Mouse (Mus musculus): Measurements from ENCODE around the gene Atp8a2. TPM values are rescaled to one million over a fixed set of nuclear protein-coding genes. Genes with fewer than 3 reads are reported as not detected.

Atp8a2 gene
- polyA plus RNA-seq, 1 experiment from 2014 or later = 7.4 TPM

DNA sequence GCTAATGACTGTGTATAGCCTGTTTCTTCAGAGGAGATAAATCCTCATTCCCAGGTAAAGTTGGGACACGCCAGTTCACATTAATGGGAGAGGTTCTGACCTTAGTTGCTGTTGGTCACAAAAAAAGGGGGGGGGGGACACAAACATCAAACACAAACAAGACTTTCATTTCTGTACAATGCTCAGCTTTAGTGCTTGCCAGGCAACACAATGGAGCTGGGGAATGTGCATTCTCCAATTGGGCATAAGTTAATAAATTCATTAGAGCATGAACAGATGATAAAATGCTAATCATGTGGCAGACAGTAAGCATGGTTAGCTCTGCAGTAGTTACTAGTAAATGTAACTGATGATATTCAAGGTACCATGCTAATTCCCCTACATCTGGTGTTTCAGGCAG, 195.2 kb downstream of the Atp8a2 start:
- Histone ChIP-seq H3K27me3 (ENCODE audit: control insufficient read depth, insufficient read depth, low read length) (no peaks in the 10 kb centered on the region), H3K9ac (ENCODE audit: low read length) (no peak overlapping the region), H3K4me2 (no peak overlapping the region), H3K36me3 (ENCODE audit: control insufficient read depth, insufficient read depth, low read length) (no peaks in the 10 kb centered on the region), H3K4me3 (ENCODE audit: low read depth, low read length) (no peak overlapping the region), H3K9me3 (ENCODE audit: control insufficient read depth, low read length) (no peaks in the 10 kb centered on the region), H3K27ac (ENCODE audit: low read depth, low read length) (no peak overlapping the region), H3K4me1 (ENCODE audit: control insufficient read depth, insufficient read depth, low read length) (no peaks in the 10 kb centered on the region)
- no peak for ATAC-seq (ENCODE audit: low FRiP score)
- no peak for DNase-seq (ENCODE audit: low spot score, missing footprints)
- WGBS = 85% methylated on average over 1 of the region's 1 CpGs

- Histone ChIP-seq H3K27ac (ENCODE audit: low read depth, low read length) (no peak overlapping the region), H3K4me2 (no peak overlapping the region), H3K4me3 (ENCODE audit: low read depth, low read length) (no peak overlapping the region), H3K27me3 (ENCODE audit: control insufficient read depth, insufficient read depth, low read length) (no peaks in the 10 kb centered on the region), H3K9me3 (ENCODE audit: control insufficient read depth, low read length) (no peaks in the 10 kb centered on the region), H3K4me1 (ENCODE audit: control insufficient read depth, insufficient read depth, low read length) (no peaks in the 10 kb centered on the region), H3K36me3 (ENCODE audit: control insufficient read depth, insufficient read depth, low read length) (no peaks in the 10 kb centered on the region), H3K9ac (ENCODE audit: low read length) (no peak overlapping the region)
- DNase-seq (ENCODE audit: low spot score, missing footprints) (peak; percentile 81), ATAC-seq (ENCODE audit: low FRiP score) (no peak)
- WGBS = 66% methylated on average over 5 of the region's 5 CpGs
These were observed 208.1 kb downstream of the Atp8a2 start for GRCm38 (mm10) chr14:59988860-59989259.

DNA sequence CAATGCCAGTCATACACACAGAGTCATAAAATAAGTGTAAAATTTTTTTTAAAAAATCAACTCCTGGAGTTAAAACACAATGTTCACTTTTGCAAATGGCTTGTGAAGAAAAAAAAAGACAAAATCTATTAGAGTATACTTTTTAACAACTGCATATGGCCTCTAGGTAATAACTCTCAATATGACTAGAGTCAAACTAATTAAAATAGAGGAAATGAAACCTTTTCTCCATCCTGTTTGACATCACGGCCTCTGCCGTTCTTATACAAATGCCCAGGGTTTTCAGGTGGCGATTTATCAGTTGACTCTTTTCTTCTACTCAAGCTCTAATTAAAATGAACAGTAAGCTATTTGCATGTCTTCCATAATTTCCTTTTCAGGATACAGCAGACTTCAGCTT, 209.0 kb downstream of the Atp8a2 start:
- Histone ChIP-seq H3K4me2 (no peak overlapping the region), H3K4me3 (ENCODE audit: low read depth, low read length) (no peak overlapping the region), H3K4me1 (ENCODE audit: control insufficient read depth, insufficient read depth, low read length) (no peaks in the 10 kb centered on the region), H3K9ac (ENCODE audit: low read length) (no peak overlapping the region), H3K27ac (ENCODE audit: low read depth, low read length) (no peak overlapping the region), H3K36me3 (ENCODE audit: control insufficient read depth, insufficient read depth, low read length) (no peaks in the 10 kb centered on the region), H3K27me3 (ENCODE audit: control insufficient read depth, insufficient read depth, low read length) (no peaks in the 10 kb centered on the region), H3K9me3 (ENCODE audit: control insufficient read depth, low read length) (no peaks in the 10 kb centered on the region)
- ATAC-seq (ENCODE audit: low FRiP score) (no peak), DNase-seq (ENCODE audit: low spot score, missing footprints) (peak; percentile 56)
- WGBS = 86% methylated on average over 3 of the region's 3 CpGs

- DNase-seq (ENCODE audit: low spot score, missing footprints) = peak; percentile 64
- Histone ChIP-seq H3K4me1 (ENCODE audit: control insufficient read depth, insufficient read depth, low read length) (no peaks in the 10 kb centered on the region), H3K9me3 (ENCODE audit: control insufficient read depth, low read length) (no peaks in the 10 kb centered on the region), H3K27ac (ENCODE audit: low read depth, low read length) (no peak overlapping the region), H3K4me3 (ENCODE audit: low read depth, low read length) (no peak overlapping the region), H3K9ac (ENCODE audit: low read length) (no peak overlapping the region), H3K27me3 (ENCODE audit: control insufficient read depth, insufficient read depth, low read length) (no peaks in the 10 kb centered on the region), H3K36me3 (ENCODE audit: control insufficient read depth, insufficient read depth, low read length) (no peaks in the 10 kb centered on the region), H3K4me2 (no peak overlapping the region)
- 54% methylated on average over 2 of the region's 2 CpGs for WGBS
- no peak for ATAC-seq (ENCODE audit: low FRiP score)
These were observed 219.0 kb downstream of the Atp8a2 start for GRCm38 (mm10) chr14:59978007-59978406.

GRCm38 (mm10) chr14:59971221-59971730, 225.7 kb downstream of the Atp8a2 start:
- Histone ChIP-seq H3K36me3 (ENCODE audit: control insufficient read depth, insufficient read depth, low read length) (no peaks in the 10 kb centered on the region), H3K27ac (ENCODE audit: low read depth, low read length) (no peak overlapping the region), H3K4me1 (ENCODE audit: control insufficient read depth, insufficient read depth, low read length) (peaks cover 16% of the 10 kb centered on the region), H3K9ac (ENCODE audit: low read length) (no peak overlapping the region), H3K4me3 (ENCODE audit: low read depth, low read length) (no peak overlapping the region), H3K27me3 (ENCODE audit: control insufficient read depth, insufficient read depth, low read length) (no peaks in the 10 kb centered on the region), H3K4me2 (no peak overlapping the region), H3K9me3 (ENCODE audit: control insufficient read depth, low read length) (no peaks in the 10 kb centered on the region)
- 83% methylated on average over 5 of the region's 5 CpGs for WGBS
- peak; percentile 67 for DNase-seq (ENCODE audit: low spot score, missing footprints)
- no peak for ATAC-seq (ENCODE audit: low FRiP score)

GRCm38 (mm10) chr14:59969485-59970134, 227.4 kb downstream of the Atp8a2 start:
- peak; percentile 92 for DNase-seq (ENCODE audit: low spot score, missing footprints)

GRCm38 (mm10) chr14:59967847-59968550, 229.0 kb downstream of the Atp8a2 start:
- DNase-seq (ENCODE audit: low spot score, missing footprints) = peak; percentile 37
- no peak for ATAC-seq (ENCODE audit: low FRiP score)
- H3K4me1 ChIP-seq (ENCODE audit: control insufficient read depth, insufficient read depth, low read length) = peaks cover 16% of the 10 kb centered on the region
- H3K27ac ChIP-seq (ENCODE audit: low read depth, low read length) = no peak overlapping the region
- H3K4me3 ChIP-seq (ENCODE audit: low read depth, low read length) = no peak overlapping the region
- no peaks in the 10 kb centered on the region for H3K36me3 ChIP-seq (ENCODE audit: control insufficient read depth, insufficient read depth, low read length)
- H3K4me2 ChIP-seq = no peak overlapping the region
- 84% methylated on average over 8 of the region's 8 CpGs for WGBS
- H3K9me3 ChIP-seq (ENCODE audit: control insufficient read depth, low read length) = no peaks in the 10 kb centered on the region
- H3K9ac ChIP-seq (ENCODE audit: low read length) = no peak overlapping the region
- no peaks in the 10 kb centered on the region for H3K27me3 ChIP-seq (ENCODE audit: control insufficient read depth, insufficient read depth, low read length)

More at GRCm38 (mm10) chr14:59969485-59970134, 227.4 kb downstream of the Atp8a2 start:
- peak; percentile 68 for ATAC-seq (ENCODE audit: low FRiP score)
- Histone ChIP-seq H3K27me3 (ENCODE audit: control insufficient read depth, insufficient read depth, low read length) (no peaks in the 10 kb centered on the region), H3K4me2 (peak overlapping the region; percentile 8; the same call in 1 of the 2 replicates), H3K27ac (ENCODE audit: low read depth, low read length) (no peak overlapping the region), H3K9me3 (ENCODE audit: control insufficient read depth, low read length) (no peaks in the 10 kb centered on the region), H3K4me3 (ENCODE audit: low read depth, low read length) (no peak overlapping the region), H3K36me3 (ENCODE audit: control insufficient read depth, insufficient read depth, low read length) (no peaks in the 10 kb centered on the region), H3K9ac (ENCODE audit: low read length) (no peak overlapping the region), H3K4me1 (ENCODE audit: control insufficient read depth, insufficient read depth, low read length) (peaks cover 16% of the 10 kb centered on the region)
- 14% methylated on average over 7 of the region's 7 CpGs for WGBS

DNA sequence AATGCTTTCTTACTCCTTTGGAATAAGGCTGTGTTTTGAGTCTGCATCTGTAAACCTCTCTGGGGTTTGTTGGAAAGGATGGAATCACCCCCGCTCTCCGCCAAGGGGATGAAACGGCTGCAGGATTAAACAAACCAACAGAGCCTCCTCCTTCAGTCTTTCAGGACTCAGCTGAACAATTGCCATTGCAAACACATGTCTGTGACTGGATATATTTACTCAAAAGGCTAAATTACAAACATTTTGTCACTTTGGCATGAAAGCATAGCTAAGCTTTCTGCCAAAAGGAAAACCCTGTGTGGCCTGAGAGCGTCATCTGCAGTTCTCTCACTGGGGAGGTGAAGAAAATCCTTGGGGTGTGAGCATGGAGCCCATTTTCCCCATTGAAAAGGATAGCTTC, 230.0 kb downstream of the Atp8a2 start:
- no peaks in the 10 kb centered on the region for H3K27me3 ChIP-seq (ENCODE audit: control insufficient read depth, insufficient read depth, low read length)
- DNase-seq (ENCODE audit: low spot score, missing footprints) (peak; percentile 45), ATAC-seq (ENCODE audit: low FRiP score) (no peak)
- no peak overlapping the region for H3K9ac ChIP-seq (ENCODE audit: low read length)
- H3K27ac ChIP-seq (ENCODE audit: low read depth, low read length) = no peak overlapping the region
- H3K4me1 ChIP-seq (ENCODE audit: control insufficient read depth, insufficient read depth, low read length) = peaks cover 16% of the 10 kb centered on the region
- no peak overlapping the region for H3K4me2 ChIP-seq
- no peaks in the 10 kb centered on the region for H3K36me3 ChIP-seq (ENCODE audit: control insufficient read depth, insufficient read depth, low read length)
- no peaks in the 10 kb centered on the region for H3K9me3 ChIP-seq (ENCODE audit: control insufficient read depth, low read length)
- 63% methylated on average over 4 of the region's 4 CpGs for WGBS
- no peak overlapping the region for H3K4me3 ChIP-seq (ENCODE audit: low read depth, low read length)

GRCm38 (mm10) chr14:59964569-59964968, 232.4 kb downstream of the Atp8a2 start:
- H3K4me3 ChIP-seq (ENCODE audit: low read depth, low read length) = no peak overlapping the region
- 94% methylated on average over 5 of the region's 5 CpGs for WGBS
- H3K27me3 ChIP-seq (ENCODE audit: control insufficient read depth, insufficient read depth, low read length) = no peaks in the 10 kb centered on the region
- no peak for ATAC-seq (ENCODE audit: low FRiP score)
- H3K9ac ChIP-seq (ENCODE audit: low read length) = no peak overlapping the region
- H3K4me1 ChIP-seq (ENCODE audit: control insufficient read depth, insufficient read depth, low read length) = peaks cover 8% of the 10 kb centered on the region
- H3K9me3 ChIP-seq (ENCODE audit: control insufficient read depth, low read length) = no peaks in the 10 kb centered on the region
- no peaks in the 10 kb centered on the region for H3K36me3 ChIP-seq (ENCODE audit: control insufficient read depth, insufficient read depth, low read length)
- no peak overlapping the region for H3K4me2 ChIP-seq
- peak; percentile 35 for DNase-seq (ENCODE audit: low spot score, missing footprints)
- H3K27ac ChIP-seq (ENCODE audit: low read depth, low read length) = no peak overlapping the region

Measured in midbrain, embryonic 11.5 days (tissue).